Mouse (Mus musculus): Measurements from ENCODE around the gene Sema4d. TPM values are rescaled to one million over a fixed set of nuclear protein-coding genes. Genes with fewer than 3 reads are reported as not detected.

Sema4d gene
- polyA plus RNA-seq, 1 experiment from 2014 or later: 90.3 TPM

- H3K4me3 ChIP-seq (ENCODE audit: inconsistent target): no peak overlapping the region
- H3K79me2 ChIP-seq (ENCODE audit: inconsistent target): peaks cover 11% of the 10 kb centered on the region; the same call in 1 of the 2 replicates
- 93% methylated on average over 11 of the region's 11 CpGs for WGBS (ENCODE audit: missing documents)
- H3K27ac ChIP-seq: no peak overlapping the region
- no peaks in the 10 kb centered on the region for H3K36me3 ChIP-seq (ENCODE audit: inconsistent target)
Measured at GRCm38 (mm10) chr13:51778351-51778982, 15.1 kb downstream of the Sema4d start.

- no peak overlapping the region for H3K4me3 ChIP-seq (ENCODE audit: inconsistent target)
- peaks cover 10% of the 10 kb centered on the region; the same call in 1 of the 2 replicates for H3K79me2 ChIP-seq (ENCODE audit: inconsistent target)
- H3K36me3 ChIP-seq (ENCODE audit: inconsistent target): no peaks in the 10 kb centered on the region
- H3K27ac ChIP-seq: no peak overlapping the region
- whole genome bisulfite sequencing (ENCODE audit: missing documents): 83% methylated on average over 6 of the region's 6 CpGs
Measured at GRCm38 (mm10) chr13:51777738-51778274, 15.7 kb downstream of the Sema4d start.

- 95% methylated on average over 11 of the region's 11 CpGs for WGBS (ENCODE audit: missing documents)
- Histone ChIP-seq H3K36me3 (ENCODE audit: inconsistent target) (no peaks in the 10 kb centered on the region), H3K4me3 (ENCODE audit: inconsistent target) (no peak overlapping the region), H3K27ac (no peak overlapping the region), H3K79me2 (ENCODE audit: inconsistent target) (peaks cover 10% of the 10 kb centered on the region; the same call in 1 of the 2 replicates)
Measured at GRCm38 (mm10) chr13:51777048-51777737, 16.4 kb downstream of the Sema4d start.

- WGBS (ENCODE audit: missing documents): 65% methylated on average over 6 of the region's 6 CpGs
- Histone ChIP-seq H3K36me3 (ENCODE audit: inconsistent target) (no peaks in the 10 kb centered on the region), H3K27ac (no peak overlapping the region), H3K79me2 (ENCODE audit: inconsistent target) (peaks cover 10% of the 10 kb centered on the region; the same call in 1 of the 2 replicates), H3K4me3 (ENCODE audit: inconsistent target) (no peak overlapping the region)
Measured at GRCm38 (mm10) chr13:51776160-51776737, 17.3 kb downstream of the Sema4d start.

- Histone ChIP-seq H3K79me2 (ENCODE audit: inconsistent target) (no peaks in the 10 kb centered on the region; the same call in 1 of the 2 replicates), H3K36me3 (ENCODE audit: inconsistent target) (no peaks in the 10 kb centered on the region), H3K4me3 (ENCODE audit: inconsistent target) (no peak overlapping the region), H3K27ac (no peak overlapping the region)
- 97% methylated on average over 8 of the region's 10 CpGs for WGBS (ENCODE audit: missing documents)
Measured at GRCm38 (mm10) chr13:51771802-51772206, 21.7 kb downstream of the Sema4d start.

GRCm38 (mm10) chr13:51770647-51771427, 22.7 kb downstream of the Sema4d start:
- H3K79me2 ChIP-seq (ENCODE audit: inconsistent target): no peaks in the 10 kb centered on the region; the same call in 1 of the 2 replicates
- WGBS (ENCODE audit: missing documents): 96% methylated on average over 13 of the region's 14 CpGs
- no peak overlapping the region for H3K27ac ChIP-seq
- no peak overlapping the region for H3K4me3 ChIP-seq (ENCODE audit: inconsistent target)
- H3K36me3 ChIP-seq (ENCODE audit: inconsistent target): no peaks in the 10 kb centered on the region

GRCm38 (mm10) chr13:51767991-51768761, 25.4 kb downstream of the Sema4d start:
- 54% methylated on average over 12 of the region's 14 CpGs for WGBS (ENCODE audit: missing documents)
- no peaks in the 10 kb centered on the region for H3K36me3 ChIP-seq (ENCODE audit: inconsistent target)
- H3K4me3 ChIP-seq (ENCODE audit: inconsistent target): no peak overlapping the region
- no peak overlapping the region for H3K27ac ChIP-seq
- no peaks in the 10 kb centered on the region; the same call in 1 of the 2 replicates for H3K79me2 ChIP-seq (ENCODE audit: inconsistent target)

- Histone ChIP-seq H3K36me3 (ENCODE audit: inconsistent target) (no peaks in the 10 kb centered on the region), H3K4me3 (ENCODE audit: inconsistent target) (no peak overlapping the region), H3K27ac (no peak overlapping the region), H3K79me2 (ENCODE audit: inconsistent target) (no peaks in the 10 kb centered on the region; the same call in 1 of the 2 replicates)
- 18% methylated on average over 8 of the region's 8 CpGs for WGBS (ENCODE audit: missing documents)
Measured at GRCm38 (mm10) chr13:51767513-51767912, 26.0 kb downstream of the Sema4d start.

- Histone ChIP-seq H3K36me3 (ENCODE audit: inconsistent target) (no peaks in the 10 kb centered on the region), H3K27ac (no peak overlapping the region)
Measured at GRCm38 (mm10) chr13:51766756-51767155, 26.8 kb downstream of the Sema4d start.

GRCm38 (mm10) chr13:51765369-51765768, 28.2 kb downstream of the Sema4d start:
- Histone ChIP-seq H3K79me2 (ENCODE audit: inconsistent target) (no peaks in the 10 kb centered on the region; the same call in 1 of the 2 replicates), H3K4me3 (ENCODE audit: inconsistent target) (no peak overlapping the region), H3K27ac (no peak overlapping the region), H3K36me3 (ENCODE audit: inconsistent target) (no peaks in the 10 kb centered on the region)
- 58% methylated on average over 5 of the region's 5 CpGs for WGBS (ENCODE audit: missing documents)

More at GRCm38 (mm10) chr13:51766756-51767155, 26.8 kb downstream of the Sema4d start:
- no peaks in the 10 kb centered on the region; the same call in 1 of the 2 replicates for H3K79me2 ChIP-seq (ENCODE audit: inconsistent target)
- WGBS (ENCODE audit: missing documents): 86% methylated on average over 4 of the region's 4 CpGs
- no peak overlapping the region for H3K4me3 ChIP-seq (ENCODE audit: inconsistent target)

GRCm38 (mm10) chr13:51763019-51763698, 30.4 kb downstream of the Sema4d start:
- no peak overlapping the region for H3K27ac ChIP-seq
- 78% methylated on average over 12 of the region's 12 CpGs for WGBS (ENCODE audit: missing documents)
- H3K4me3 ChIP-seq (ENCODE audit: inconsistent target): no peak overlapping the region
- H3K36me3 ChIP-seq (ENCODE audit: inconsistent target): no peaks in the 10 kb centered on the region
- H3K79me2 ChIP-seq (ENCODE audit: inconsistent target): no peaks in the 10 kb centered on the region; the same call in 1 of the 2 replicates

GRCm38 (mm10) chr13:51761186-51761813, 32.2 kb downstream of the Sema4d start:
- Histone ChIP-seq H3K4me3 (ENCODE audit: inconsistent target) (no peak overlapping the region), H3K79me2 (ENCODE audit: inconsistent target) (no peaks in the 10 kb centered on the region; the same call in 1 of the 2 replicates), H3K36me3 (ENCODE audit: inconsistent target) (no peaks in the 10 kb centered on the region), H3K27ac (no peak overlapping the region)
- WGBS (ENCODE audit: missing documents): 97% methylated on average over 10 of the region's 10 CpGs

Data from macrophage (primary cell).